Mouse (Mus musculus): ENCODE measurements around the gene Gm4553. TPM values are rescaled to one million over a fixed set of nuclear protein-coding genes. Genes with fewer than 3 reads are reported as not detected.
A peak's percentile ranks its signal among the peaks of the same experiment; 100 is the strongest.
"Not testable (repeated sequence)": the region's sequence is repeated elsewhere in the genome, so short reads cannot be mapped to it uniquely, and the experiment has no call there.

Gene Gm4553
- polyA plus RNA-seq, 1 experiment from 2014 or later = not detected

GRCm38 (mm10) chr7:142120629-142121028 lies 44.9 kb downstream of the Gm4553 start, which contains the start of gene Gm45618:
Gm45618 (minus strand) TSS chr7:142120729.
- H3K4me3 ChIP-seq; H3K4me1 ChIP-seq; H3K9me3 ChIP-seq; H3K27me3 ChIP-seq (replicated peaks; ENCODE audit: low read depth, poor library complexity, severe bottlenecking); H3K36me3 ChIP-seq (replicated peaks); H3K27ac ChIP-seq (replicated peaks); DNase-seq (ENCODE audit: low spot score): not testable (repeated sequence)
- 87% methylated on average over 1 of the region's 1 CpGs for WGBS

- H3K27ac ChIP-seq (replicated peaks) = no peak overlapping the region
- H3K27me3 ChIP-seq (replicated peaks; ENCODE audit: low read depth, poor library complexity, severe bottlenecking) = 0 out of 2 replicates have a peak, but pooled peaks cover 4% of the 10 kb centered on the region
- WGBS = 25% methylated on average over 5 of the region's 5 CpGs
- DNase-seq (ENCODE audit: low spot score) = peak; percentile 22
- no peaks in the 10 kb centered on the region for H3K36me3 ChIP-seq (replicated peaks)
- H3K4me1 ChIP-seq = no peaks in the 10 kb centered on the region
- no peaks in the 10 kb centered on the region for H3K9me3 ChIP-seq
- no peak overlapping the region for H3K4me3 ChIP-seq
These were observed 45.9 kb downstream of the Gm4553 start for GRCm38 (mm10) chr7:142119632-142120031.

Other genes with a start within 250 kb of the Gm4553 start
- 48.1 and 50.9 TPM in 2 replicates for gene Tollip, start 247.2 kb downstream of the Gm4553 start, polyA plus RNA-seq (2016; fragmentation: Nextera tagmentation; extraction: Ambion mirVana)
- 3.0 and 3.7 TPM in 2 replicates for gene Brsk2, start 216.0 kb downstream of the Gm4553 start, polyA plus RNA-seq (2016; fragmentation: Nextera tagmentation; extraction: Ambion mirVana)
- gene Mob2, start 104.7 kb downstream of the Gm4553 start, polyA plus RNA-seq (2016; fragmentation: Nextera tagmentation; extraction: Ambion mirVana) = 67.4 and 68.0 TPM in 2 replicates
- gene Dusp8, start 69.9 kb downstream of the Gm4553 start, polyA plus RNA-seq (2016; fragmentation: Nextera tagmentation; extraction: Ambion mirVana) = 3.2 and 3.4 TPM in 2 replicates
- gene Gm45618, start 45.0 kb downstream of the Gm4553 start, polyA plus RNA-seq (2016; fragmentation: Nextera tagmentation; extraction: Ambion mirVana) = not detected in 2 replicates
- not detected in 2 replicates for gene Gm39115, start 29.7 kb downstream of the Gm4553 start, polyA plus RNA-seq (2016; fragmentation: Nextera tagmentation; extraction: Ambion mirVana)
- gene Gm45337, start 21.1 kb downstream of the Gm4553 start, polyA plus RNA-seq (2016; fragmentation: Nextera tagmentation; extraction: Ambion mirVana) = not detected in 2 replicates
- gene Gm29735, start 8.6 kb downstream of the Gm4553 start, polyA plus RNA-seq (2016; fragmentation: Nextera tagmentation; extraction: Ambion mirVana) = not detected in 2 replicates
- gene Krtap5-2, start 10.3 kb upstream of the Gm4553 start, polyA plus RNA-seq (2016; fragmentation: Nextera tagmentation; extraction: Ambion mirVana) = not detected in 2 replicates
- not detected in 2 replicates for gene Gm10153, start 24.6 kb upstream of the Gm4553 start, polyA plus RNA-seq (2016; fragmentation: Nextera tagmentation; extraction: Ambion mirVana)
- not detected in 2 replicates for gene Krtap5-3, start 35.6 kb upstream of the Gm4553 start, polyA plus RNA-seq (2016; fragmentation: Nextera tagmentation; extraction: Ambion mirVana)
- gene Gm7579, start 46.1 kb upstream of the Gm4553 start, polyA plus RNA-seq (2016; fragmentation: Nextera tagmentation; extraction: Ambion mirVana) = not detected in 2 replicates
- not detected in 2 replicates for gene Krtap5-5, start 64.2 kb upstream of the Gm4553 start, polyA plus RNA-seq (2016; fragmentation: Nextera tagmentation; extraction: Ambion mirVana)
- not detected in 2 replicates for gene Gm40460, start 75.3 kb upstream of the Gm4553 start, polyA plus RNA-seq (2016; fragmentation: Nextera tagmentation; extraction: Ambion mirVana)
- gene Gm2431, start 92.6 kb upstream of the Gm4553 start, polyA plus RNA-seq (2016; fragmentation: Nextera tagmentation; extraction: Ambion mirVana) = not detected in 2 replicates
- gene Gm4559, start 108.6 kb upstream of the Gm4553 start, polyA plus RNA-seq (2016; fragmentation: Nextera tagmentation; extraction: Ambion mirVana) = not detected in 2 replicates
- not detected in 2 replicates for gene Krtap5-1, start 131.4 kb upstream of the Gm4553 start, polyA plus RNA-seq (2016; fragmentation: Nextera tagmentation; extraction: Ambion mirVana)
- gene Krtap5-4, start 137.8 kb upstream of the Gm4553 start, polyA plus RNA-seq (2016; fragmentation: Nextera tagmentation; extraction: Ambion mirVana) = not detected in 2 replicates
- gene Ifitm10, start 208.0 kb upstream of the Gm4553 start, polyA plus RNA-seq (2016; fragmentation: Nextera tagmentation; extraction: Ambion mirVana) = 2.2 and 3.0 TPM in 2 replicates
- gene Gm49369, start 216.9 kb upstream of the Gm4553 start, polyA plus RNA-seq (2016; fragmentation: Nextera tagmentation; extraction: Ambion mirVana) = not detected in 2 replicates
- 151 and 158 TPM in 2 replicates for gene Ctsd, start 222.3 kb upstream of the Gm4553 start, polyA plus RNA-seq (2016; fragmentation: Nextera tagmentation; extraction: Ambion mirVana)

Measured in embryonic facial prominence, embryonic 10.5 days (tissue).